Mouse (Mus musculus) small intestine, adult 2 months (tissue): ENCODE measurements around the gene Sult2b1.

ENCODE experiments used
- CTCF ChIP-seq: fragments of 200-500 bp; IDR thresholded peaks from 2 replicates; pipeline ENCODE4 v1.5.1; 2012; ENCODE audit warnings: low read depth, mild to moderate bottlenecking, control low read depth, inconsistent platforms, low read length, moderate library complexity, mixed read lengths; ENCODE audit not compliant: insufficient replicate concordance, insufficient read length; ENCODE audit errors: extremely low read depth
- POLR2A ChIP-seq: fragments of 200-500 bp; IDR thresholded peaks from 2 replicates; pipeline ENCODE4 v1.6.1; 2012; ENCODE audit warnings: low read depth, mild to moderate bottlenecking, control low read depth, inconsistent platforms, low read length, moderate library complexity

DNA sequence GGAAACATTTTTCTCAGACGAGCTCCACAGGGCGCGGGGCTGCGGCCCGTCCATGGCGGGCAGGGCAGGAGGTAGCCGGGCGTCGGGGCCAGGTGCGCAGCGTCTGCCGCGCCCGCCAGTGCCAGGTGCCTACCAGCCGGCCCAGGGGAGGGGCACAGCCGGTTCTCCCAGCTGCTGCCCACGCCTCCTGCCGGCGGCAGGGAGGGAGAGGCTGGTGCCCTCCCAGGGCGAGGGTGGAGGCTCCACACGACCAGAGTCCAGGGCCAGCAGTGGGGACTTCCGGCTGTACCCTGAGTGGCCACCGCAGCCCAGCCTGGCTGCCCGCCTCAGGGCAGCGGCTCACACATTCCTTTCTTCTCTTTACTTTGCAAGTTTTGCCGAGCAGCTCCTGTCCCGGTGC lies 25.1 kb downstream of the Sult2b1 start:
- TF ChIP-seq CTCF (peak; percentile 33; the same call in 1 of the 2 replicates), POLR2A (peak; percentile 55; the same call in 1 of the 2 replicates)
